Mouse (Mus musculus): ENCODE data around the gene Tgfbr3l. TPM values are rescaled to one million over a fixed set of nuclear protein-coding genes. Genes with fewer than 3 reads are reported as not detected.

The Tgfbr3l gene
- polyA plus RNA-seq, 1 experiment from 2014 or later: 4.6 TPM

- WGBS: 93% methylated on average over 5 of the region's 5 CpGs
- ATAC-seq (ENCODE audit: low FRiP score, low TSS enrichment) (no peak), DNase-seq (no peak)
- H3K36me3 ChIP-seq (ENCODE audit: control insufficient read depth, insufficient read depth, low read length): peaks cover 80% of the 10 kb centered on the region
- no peak overlapping the region for H3K9ac ChIP-seq (replicated peaks; ENCODE audit: low read length)
- H3K9me3 ChIP-seq (ENCODE audit: control insufficient read depth, low read length): no peaks in the 10 kb centered on the region
- no peaks in the 10 kb centered on the region for H3K27me3 ChIP-seq (ENCODE audit: control insufficient read depth, insufficient read depth, low read length)
- H3K4me3 ChIP-seq (replicated peaks; ENCODE audit: low read depth, low read length): no peak overlapping the region
- no peak overlapping the region for H3K4me2 ChIP-seq (ENCODE audit: low read length)
- H3K27ac ChIP-seq (replicated peaks; ENCODE audit: low read depth, low read length): no peak overlapping the region
- peaks cover 3% of the 10 kb centered on the region for H3K4me1 ChIP-seq (ENCODE audit: control insufficient read depth, insufficient read depth, low read length)
Observed at GRCm38 (mm10) chr8:4245061-4245460, 3.0 kb upstream of the Tgfbr3l start.

GRCm38 (mm10) chr8:4245737-4246136, 2.3 kb upstream of the Tgfbr3l start:
- Histone ChIP-seq H3K36me3 (ENCODE audit: control insufficient read depth, insufficient read depth, low read length) (peaks cover 80% of the 10 kb centered on the region), H3K4me3 (replicated peaks; ENCODE audit: low read depth, low read length) (no peak overlapping the region), H3K9ac (replicated peaks; ENCODE audit: low read length) (no peak overlapping the region), H3K27me3 (ENCODE audit: control insufficient read depth, insufficient read depth, low read length) (no peaks in the 10 kb centered on the region), H3K4me2 (ENCODE audit: low read length) (no peak overlapping the region), H3K27ac (replicated peaks; ENCODE audit: low read depth, low read length) (no peak overlapping the region), H3K4me1 (ENCODE audit: control insufficient read depth, insufficient read depth, low read length) (no peaks in the 10 kb centered on the region), H3K9me3 (ENCODE audit: control insufficient read depth, low read length) (no peaks in the 10 kb centered on the region)
- ATAC-seq (ENCODE audit: low FRiP score, low TSS enrichment) (no peak), DNase-seq (no peak)
- 84% methylated on average over 13 of the region's 13 CpGs for WGBS

- Histone ChIP-seq H3K4me3 (replicated peaks; ENCODE audit: low read depth, low read length) (no peak overlapping the region), H3K9me3 (ENCODE audit: control insufficient read depth, low read length) (no peaks in the 10 kb centered on the region), H3K36me3 (ENCODE audit: control insufficient read depth, insufficient read depth, low read length) (peaks cover 70% of the 10 kb centered on the region), H3K4me1 (ENCODE audit: control insufficient read depth, insufficient read depth, low read length) (peaks cover under 1% of the 10 kb centered on the region), H3K4me2 (ENCODE audit: low read length) (no peak overlapping the region), H3K27me3 (ENCODE audit: control insufficient read depth, insufficient read depth, low read length) (no peaks in the 10 kb centered on the region), H3K27ac (replicated peaks; ENCODE audit: low read depth, low read length) (no peak overlapping the region), H3K9ac (replicated peaks; ENCODE audit: low read length) (no peak overlapping the region)
- ATAC-seq (ENCODE audit: low FRiP score, low TSS enrichment): no peak
- DNase-seq: no peak
- 95% methylated on average over 8 of the region's 8 CpGs for WGBS
Observed at GRCm38 (mm10) chr8:4247241-4247640, 773 bp upstream of the Tgfbr3l start.

GRCm38 (mm10) chr8:4249213-4249612, 1.2 kb downstream of the Tgfbr3l start:
- Histone ChIP-seq H3K9me3 (ENCODE audit: control insufficient read depth, low read length) (no peaks in the 10 kb centered on the region), H3K27me3 (ENCODE audit: control insufficient read depth, insufficient read depth, low read length) (no peaks in the 10 kb centered on the region), H3K36me3 (ENCODE audit: control insufficient read depth, insufficient read depth, low read length) (peaks cover 51% of the 10 kb centered on the region), H3K4me2 (ENCODE audit: low read length) (no peak overlapping the region), H3K4me3 (replicated peaks; ENCODE audit: low read depth, low read length) (no peak overlapping the region), H3K4me1 (ENCODE audit: control insufficient read depth, insufficient read depth, low read length) (peaks cover 11% of the 10 kb centered on the region), H3K9ac (replicated peaks; ENCODE audit: low read length) (no peak overlapping the region), H3K27ac (replicated peaks; ENCODE audit: low read depth, low read length) (0 out of 2 replicates have a peak overlapping the region, but pooled peaks have one; percentile 8)
- no peak for DNase-seq
- 16% methylated on average over 29 of the region's 29 CpGs for WGBS
- no peak for ATAC-seq (ENCODE audit: low FRiP score, low TSS enrichment)

- Histone ChIP-seq H3K4me3 (replicated peaks; ENCODE audit: low read depth, low read length) (no peak overlapping the region), H3K9ac (replicated peaks; ENCODE audit: low read length) (no peak overlapping the region), H3K27me3 (ENCODE audit: control insufficient read depth, insufficient read depth, low read length) (no peaks in the 10 kb centered on the region), H3K36me3 (ENCODE audit: control insufficient read depth, insufficient read depth, low read length) (peaks cover 51% of the 10 kb centered on the region), H3K4me1 (ENCODE audit: control insufficient read depth, insufficient read depth, low read length) (peaks cover 17% of the 10 kb centered on the region), H3K9me3 (ENCODE audit: control insufficient read depth, low read length) (no peaks in the 10 kb centered on the region), H3K27ac (replicated peaks; ENCODE audit: low read depth, low read length) (no peak overlapping the region), H3K4me2 (ENCODE audit: low read length) (no peak overlapping the region)
- DNase-seq: peak; percentile 87
- 28% methylated on average over 26 of the region's 26 CpGs for WGBS
- ATAC-seq (ENCODE audit: low FRiP score, low TSS enrichment): peak; percentile 19; the same call in 1 of the 2 replicates
Observed at GRCm38 (mm10) chr8:4250306-4250970, 2.4 kb downstream of the Tgfbr3l start.

- H3K4me3 ChIP-seq (replicated peaks; ENCODE audit: low read depth, low read length): peak overlapping the region; percentile 92
- H3K4me1 ChIP-seq (ENCODE audit: control insufficient read depth, insufficient read depth, low read length): peaks cover 24% of the 10 kb centered on the region
- H3K27me3 ChIP-seq (ENCODE audit: control insufficient read depth, insufficient read depth, low read length): no peaks in the 10 kb centered on the region
- ATAC-seq (ENCODE audit: low FRiP score, low TSS enrichment): no peak
- peak overlapping the region; percentile 75 for H3K4me2 ChIP-seq (ENCODE audit: low read length)
- 43% methylated on average over 8 of the region's 8 CpGs for WGBS
- H3K27ac ChIP-seq (replicated peaks; ENCODE audit: low read depth, low read length): peak overlapping the region; percentile 89
- H3K9me3 ChIP-seq (ENCODE audit: control insufficient read depth, low read length): no peaks in the 10 kb centered on the region
- no peak for DNase-seq
- H3K9ac ChIP-seq (replicated peaks; ENCODE audit: low read length): peak overlapping the region; percentile 86; the same call in 1 of the 2 replicates
- H3K36me3 ChIP-seq (ENCODE audit: control insufficient read depth, insufficient read depth, low read length): peaks cover 50% of the 10 kb centered on the region
Observed at GRCm38 (mm10) chr8:4252116-4252760, 4.2 kb downstream of the Tgfbr3l start.

- under 1% methylated on average over 69 of the region's 69 CpGs for WGBS
- Histone ChIP-seq H3K4me3 (replicated peaks; ENCODE audit: low read depth, low read length) (peak within 1 kb of the TSS; percentile 92), H3K27ac (replicated peaks; ENCODE audit: low read depth, low read length) (peak within 1 kb of the TSS; percentile 89), H3K9me3 (ENCODE audit: control insufficient read depth, low read length) (no peaks in the 10 kb centered on the region), H3K4me2 (ENCODE audit: low read length) (peak within 1 kb of the TSS; percentile 75), H3K27me3 (ENCODE audit: control insufficient read depth, insufficient read depth, low read length) (no peaks in the 10 kb centered on the region), H3K9ac (replicated peaks; ENCODE audit: low read length) (peak within 1 kb of the TSS; percentile 86), H3K4me1 (ENCODE audit: control insufficient read depth, insufficient read depth, low read length) (peaks cover 32% of the 10 kb centered on the region), H3K36me3 (ENCODE audit: control insufficient read depth, insufficient read depth, low read length) (peaks cover 51% of the 10 kb centered on the region)
- ATAC-seq (ENCODE audit: low FRiP score, low TSS enrichment): peak; percentile 90
- peak; percentile 98 for DNase-seq
Observed at GRCm38 (mm10) chr8:4252934-4253841, 5.2 kb downstream of the Tgfbr3l start, which contains the start of gene Snapc2. TSS of gene Snapc2 (plus strand) at chr8:4253080.

GRCm38 (mm10) chr8:4254001-4254400, 6.0 kb downstream of the Tgfbr3l start:
- 62% methylated on average over 6 of the region's 6 CpGs for WGBS
- H3K27ac ChIP-seq (replicated peaks; ENCODE audit: low read depth, low read length): no peak overlapping the region
- ATAC-seq (ENCODE audit: low FRiP score, low TSS enrichment) (no peak), DNase-seq (peak; percentile 79)
- H3K9me3 ChIP-seq (ENCODE audit: control insufficient read depth, low read length): no peaks in the 10 kb centered on the region
- peak overlapping the region; percentile 75 for H3K4me2 ChIP-seq (ENCODE audit: low read length)
- no peaks in the 10 kb centered on the region for H3K27me3 ChIP-seq (ENCODE audit: control insufficient read depth, insufficient read depth, low read length)
- H3K4me1 ChIP-seq (ENCODE audit: control insufficient read depth, insufficient read depth, low read length): peaks cover 32% of the 10 kb centered on the region
- peak overlapping the region; percentile 92 for H3K4me3 ChIP-seq (replicated peaks; ENCODE audit: low read depth, low read length)
- H3K9ac ChIP-seq (replicated peaks; ENCODE audit: low read length): 0 out of 2 replicates have a peak overlapping the region, but pooled peaks have one; percentile 86
- peaks cover 46% of the 10 kb centered on the region for H3K36me3 ChIP-seq (ENCODE audit: control insufficient read depth, insufficient read depth, low read length)

Data from midbrain, embryonic 14.5 days (tissue).